In genomic region chr11:99133285-99133897, GRCm38 (mm10) we compare ENCODE assay signal across 10 mouse cellular contexts. TPM values are rescaled to one million over a fixed set of nuclear protein-coding genes. Genes with fewer than 3 reads are reported as not detected.
A peak's percentile ranks its signal among the peaks of the same experiment; 100 is the strongest.
DNase-seq lines count a peak whose midpoint lies in the region; ATAC-seq and TF ChIP-seq lines count a peak whose summit lies in the region.
"Had no signal": no experiment of that assay in that cellular context is flagged by ENCODE, and none has a peak within 500 bp of the region (broad histone marks: within the 10 kb centered on the region; RNA-seq: fewer than 3 reads in every experiment).

No protein-coding gene starts in this region.

- no peak for DNase-seq in hindbrain, embryonic 10.5 days (ENCODE audit: low spot score)
- DNase-seq in hindbrain, embryonic 14.5 days (ENCODE audit: low spot score), result no peak
- DNase-seq in intestine, embryonic 14.5 days (ENCODE audit: low spot score), result no peak
- DNase-seq in stomach, postnatal 0 days (ENCODE audit: low spot score), result no peak
- no peak for DNase-seq in left cerebral cortex, adult 8-10 months (ENCODE audit: low spot score in 2 of 2)
- DNase-seq: gastrocnemius, adult 2 months; midbrain, embryonic 14.5 days had no signal

- 43% methylated on average over 5 of the region's 5 CpGs for WGBS in hindbrain, embryonic 10.5 days
- 48% methylated on average over 5 of the region's 5 CpGs for WGBS in hindbrain, embryonic 14.5 days
- WGBS in neural tube, embryonic 13.5 days, result 33% methylated on average over 5 of the region's 5 CpGs
- 47% methylated on average over 5 of the region's 5 CpGs for WGBS in neural tube, embryonic 15.5 days
- 20% methylated on average over 5 of the region's 5 CpGs for WGBS in intestine, embryonic 14.5 days
- 52% methylated on average over 5 of the region's 5 CpGs for WGBS in stomach, postnatal 0 days

- H3K4me1 ChIP-seq in hindbrain, embryonic 10.5 days (replicated peaks), result peaks cover 61% of the 10 kb centered on the region
- peaks cover 17% of the 10 kb centered on the region for H3K4me1 ChIP-seq in hindbrain, embryonic 14.5 days (replicated peaks; ENCODE audit: control insufficient read depth, insufficient read depth, low read length)
- H3K4me1 ChIP-seq in neural tube, embryonic 13.5 days (replicated peaks), result peaks cover 42% of the 10 kb centered on the region
- peaks cover 27% of the 10 kb centered on the region for H3K4me1 ChIP-seq in neural tube, embryonic 15.5 days
- H3K4me1 ChIP-seq in intestine, embryonic 14.5 days (replicated peaks; ENCODE audit: control insufficient read depth, insufficient read depth, low read length), result peaks cover 46% of the 10 kb centered on the region
- no peaks in the 10 kb centered on the region; the same call in 1 of the 2 replicates for H3K4me1 ChIP-seq in stomach, postnatal 0 days (replicated peaks; ENCODE audit: control insufficient read depth, insufficient read depth)

- no peak overlapping the region for H3K4me2 ChIP-seq in hindbrain, embryonic 14.5 days (replicated peaks)
- no peak overlapping the region for H3K4me2 ChIP-seq in neural tube, embryonic 13.5 days
- no peak overlapping the region for H3K4me2 ChIP-seq in neural tube, embryonic 15.5 days
- no peak overlapping the region for H3K4me2 ChIP-seq in intestine, embryonic 14.5 days (ENCODE audit: low read length)
- H3K4me2 ChIP-seq in stomach, postnatal 0 days (replicated peaks; ENCODE audit: low read depth), result no peak overlapping the region

- no peak for TF ChIP-seq CTCF in stomach, postnatal 0 days (IDR thresholded peaks at IDR 0.05; ENCODE audit: low read depth)

- TF ChIP-seq EP300 in stomach, postnatal 0 days (optimal IDR thresholded peaks at IDR 0.05), result no peak

- H3K27ac ChIP-seq in hindbrain, embryonic 10.5 days, result peak overlapping the region; percentile 36
- no peak overlapping the region for H3K27ac ChIP-seq in hindbrain, embryonic 14.5 days
- H3K27ac ChIP-seq in neural tube, embryonic 13.5 days (replicated peaks), result peak overlapping the region; percentile 33
- H3K27ac ChIP-seq in neural tube, embryonic 15.5 days (replicated peaks), result no peak overlapping the region
- peak overlapping the region; percentile 92 for H3K27ac ChIP-seq in intestine, embryonic 14.5 days (ENCODE audit: low read depth)
- 0 out of 2 replicates have a peak overlapping the region, but pooled peaks have one; percentile 6 for H3K27ac ChIP-seq in stomach, postnatal 0 days (replicated peaks)
- H3K27ac ChIP-seq: liver, embryonic 14.5 days had no signal

- no peak overlapping the region for H3K4me3 ChIP-seq in hindbrain, embryonic 10.5 days
- H3K4me3 ChIP-seq in hindbrain, embryonic 14.5 days (replicated peaks; ENCODE audit: low read length), result no peak overlapping the region
- no peak overlapping the region for H3K4me3 ChIP-seq in neural tube, embryonic 13.5 days
- no peak overlapping the region for H3K4me3 ChIP-seq in neural tube, embryonic 15.5 days (replicated peaks)
- no peak overlapping the region for H3K4me3 ChIP-seq in intestine, embryonic 14.5 days (ENCODE audit: low read depth, low read length)
- H3K4me3 ChIP-seq in stomach, postnatal 0 days (ENCODE audit: low read depth, low read length), result no peak overlapping the region
- H3K4me3 ChIP-seq: gastrocnemius, adult 2 months had no signal

- H3K9me3 ChIP-seq in hindbrain, embryonic 10.5 days, result no peaks in the 10 kb centered on the region
- H3K9me3 ChIP-seq in hindbrain, embryonic 14.5 days (ENCODE audit: control insufficient read depth, low read length), result no peaks in the 10 kb centered on the region
- H3K9me3 ChIP-seq in neural tube, embryonic 13.5 days, result no peaks in the 10 kb centered on the region
- H3K9me3 ChIP-seq in neural tube, embryonic 15.5 days (replicated peaks), result no peaks in the 10 kb centered on the region
- no peaks in the 10 kb centered on the region for H3K9me3 ChIP-seq in intestine, embryonic 14.5 days (ENCODE audit: control insufficient read depth, low read length)
- H3K9me3 ChIP-seq in stomach, postnatal 0 days (ENCODE audit: control insufficient read depth, low read length), result no peaks in the 10 kb centered on the region

- no peak for ATAC-seq in hindbrain, embryonic 14.5 days (ENCODE audit: low FRiP score)
- no peak for ATAC-seq in neural tube, embryonic 13.5 days (ENCODE audit: low read depth)
- no peak for ATAC-seq in neural tube, embryonic 15.5 days (ENCODE audit: low FRiP score)
- ATAC-seq in intestine, embryonic 14.5 days (replicated peaks; ENCODE audit: low FRiP score, low TSS enrichment, low read depth), result no peak
- no peak for ATAC-seq in stomach, postnatal 0 days (ENCODE audit: low FRiP score, low TSS enrichment)

- no peaks in the 10 kb centered on the region for H3K36me3 ChIP-seq in hindbrain, embryonic 10.5 days
- no peaks in the 10 kb centered on the region for H3K36me3 ChIP-seq in hindbrain, embryonic 14.5 days (replicated peaks; ENCODE audit: control insufficient read depth, insufficient read depth)
- H3K36me3 ChIP-seq in neural tube, embryonic 13.5 days, result no peaks in the 10 kb centered on the region
- H3K36me3 ChIP-seq in neural tube, embryonic 15.5 days, result no peaks in the 10 kb centered on the region
- H3K36me3 ChIP-seq in intestine, embryonic 14.5 days (ENCODE audit: control insufficient read depth, insufficient read depth, low read length), result no peaks in the 10 kb centered on the region
- H3K36me3 ChIP-seq in stomach, postnatal 0 days (ENCODE audit: control insufficient read depth, insufficient read depth, low read length), result no peaks in the 10 kb centered on the region

- 0 out of 2 replicates have a peak, but pooled peaks cover 3% of the 10 kb centered on the region for H3K27me3 ChIP-seq in hindbrain, embryonic 10.5 days (ENCODE audit: insufficient read depth, poor library complexity, severe bottlenecking)
- no peaks in the 10 kb centered on the region for H3K27me3 ChIP-seq in hindbrain, embryonic 14.5 days (ENCODE audit: control insufficient read depth, insufficient read depth, low read length)
- no peaks in the 10 kb centered on the region for H3K27me3 ChIP-seq in neural tube, embryonic 13.5 days
- H3K27me3 ChIP-seq in neural tube, embryonic 15.5 days (replicated peaks), result no peaks in the 10 kb centered on the region
- no peaks in the 10 kb centered on the region for H3K27me3 ChIP-seq in intestine, embryonic 14.5 days (replicated peaks; ENCODE audit: control insufficient read depth, insufficient read depth, low read length)
- no peaks in the 10 kb centered on the region for H3K27me3 ChIP-seq in stomach, postnatal 0 days (ENCODE audit: control insufficient read depth, insufficient read depth, low read length)

- no peak overlapping the region for H3K9ac ChIP-seq in hindbrain, embryonic 14.5 days
- no peak overlapping the region for H3K9ac ChIP-seq in neural tube, embryonic 13.5 days
- H3K9ac ChIP-seq in neural tube, embryonic 15.5 days (replicated peaks), result no peak overlapping the region
- H3K9ac ChIP-seq in intestine, embryonic 14.5 days (ENCODE audit: low read length), result no peak overlapping the region
- no peak overlapping the region for H3K9ac ChIP-seq in stomach, postnatal 0 days (ENCODE audit: low read length)
- H3K9ac ChIP-seq: liver, embryonic 14.5 days had no signal

RNA-seq across cellular contexts. Expression of gene Ccr7, which starts 21.5 kb away (rescaled TPM):
- polyA plus RNA-seq in hindbrain, embryonic 10.5 days (2016; fragmentation: Nextera tagmentation; extraction: Ambion mirVana), result 0.21 and 0.25 TPM in 2 replicates
- polyA plus RNA-seq in hindbrain, embryonic 14.5 days (2014; fragmentation: Nextera tagmentation; extraction: Ambion mirVana), result 0.23 TPM in 1 of 2 replicates, not detected in the other
- not detected in 2 replicates for polyA plus RNA-seq in neural tube, embryonic 13.5 days (2015; fragmentation: Nextera tagmentation; extraction: Ambion mirVana)
- polyA plus RNA-seq in neural tube, embryonic 15.5 days (2015; fragmentation: Nextera tagmentation; extraction: Ambion mirVana), result 0.52 TPM in 1 of 2 replicates, not detected in the other
- polyA plus RNA-seq in intestine, embryonic 14.5 days (2014; fragmentation: Nextera tagmentation; extraction: Ambion mirVana), result 0.35 and 0.61 TPM in 2 replicates
- polyA plus RNA-seq in stomach, postnatal 0 days (2015; fragmentation: Nextera tagmentation; extraction: Ambion mirVana), result 0.05 and 0.07 TPM in 2 replicates
- under 1 TPM in 2 of 4 experiments, not detected in 2; 0.16 to 0.23 TPM for total RNA-seq in left cerebral cortex, adult 8-10 months (2022)
- total RNA-seq: gastrocnemius, adult 2 months had no signal

RNA-seq across cellular contexts. Expression of gene Tns4, which starts 44.3 kb away (rescaled TPM):
- 0.67 and 1.0 TPM in 2 replicates for polyA plus RNA-seq in hindbrain, embryonic 10.5 days (2016; fragmentation: Nextera tagmentation; extraction: Ambion mirVana)
- polyA plus RNA-seq in hindbrain, embryonic 14.5 days (2014; fragmentation: Nextera tagmentation; extraction: Ambion mirVana), result 0.20 TPM in 1 of 2 replicates, not detected in the other
- polyA plus RNA-seq in neural tube, embryonic 13.5 days (2015; fragmentation: Nextera tagmentation; extraction: Ambion mirVana), result 0.40 TPM in 1 of 2 replicates, not detected in the other
- 0.09 and 0.22 TPM in 2 replicates for polyA plus RNA-seq in neural tube, embryonic 15.5 days (2015; fragmentation: Nextera tagmentation; extraction: Ambion mirVana)
- 0.70 and 0.84 TPM in 2 replicates for polyA plus RNA-seq in intestine, embryonic 14.5 days (2014; fragmentation: Nextera tagmentation; extraction: Ambion mirVana)
- polyA plus RNA-seq in stomach, postnatal 0 days (2015; fragmentation: Nextera tagmentation; extraction: Ambion mirVana), result 0.82 and 1.1 TPM in 2 replicates
- total RNA-seq in left cerebral cortex, adult 8-10 months (2022), result under 1 TPM; 0.22 to 0.72 (median 0.44) TPM

Comparison
In these comparisons a context has a peak if more than half of its experiments do, and no peak if none do; other contexts are left out.
1. H3K27ac ChIP-seq: peak in hindbrain, embryonic 10.5 days (single experiment), neural tube, embryonic 13.5 days (single experiment), intestine, embryonic 14.5 days (single experiment) and stomach, postnatal 0 days (single experiment); none in hindbrain, embryonic 14.5 days (single experiment) and neural tube, embryonic 15.5 days (single experiment).